8 mouse cellular contexts compared by ENCODE assay signal in the genomic region with DNA sequence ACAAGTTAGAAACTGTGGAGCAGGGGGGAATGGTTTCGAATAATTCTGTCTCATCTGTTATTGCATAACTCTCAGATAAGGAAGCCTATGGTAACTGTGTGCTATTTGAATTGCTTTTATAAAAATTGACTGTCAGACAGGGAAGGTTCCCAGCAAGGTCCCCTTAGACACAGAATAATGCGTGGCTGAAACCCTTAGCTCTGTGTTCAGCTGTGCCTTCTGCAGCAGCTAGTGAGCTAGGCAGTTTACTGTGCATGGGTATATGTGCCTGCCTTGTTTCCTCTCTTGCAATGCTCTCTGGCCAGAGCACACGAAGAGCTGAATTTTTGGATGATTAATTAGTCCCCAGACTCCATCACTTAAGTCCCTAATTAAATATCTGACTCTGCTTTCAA. TPM values are rescaled to one million over a fixed set of nuclear protein-coding genes. Genes with fewer than 3 reads are reported as not detected.
A peak's percentile ranks its signal among the peaks of the same experiment; 100 is the strongest.
DNase-seq lines count a peak whose midpoint lies in the region; ATAC-seq and TF ChIP-seq lines count a peak whose summit lies in the region.

No protein-coding gene starts in this region.

- DNase-seq in embryo, embryonic 10 days (ENCODE audit: low spot score) = peak; percentile 16
- DNase-seq in embryo, embryonic 9.5 days (ENCODE audit: extremely low spot score) = no peak
- DNase-seq in liver, embryonic 14.5 days (ENCODE audit: low read depth in 3 of 3, low spot score in 3 of 3) = no peak
- no peak for DNase-seq in ovary, postnatal 10 days (ENCODE audit: low spot score)
- no peak for DNase-seq in layer of hippocampus, postnatal 25 days (ENCODE audit: extremely low spot score in 1 of 2, low spot score in 1 of 2)
- no peak for DNase-seq in gastrocnemius, adult 8-10 months (ENCODE audit: low spot score in 2 of 2)

- H3K27ac ChIP-seq in bone marrow macrophage, adult 2 months (ENCODE audit: insufficient read depth, low read depth, low read length) = no peak overlapping the region
- H3K27ac ChIP-seq in heart, embryonic 12.5 days (ENCODE audit: poor library complexity, severe bottlenecking) = peak overlapping the region; percentile 76
- no peak overlapping the region for H3K27ac ChIP-seq in liver, embryonic 14.5 days

- H3K27me3 ChIP-seq in heart, embryonic 12.5 days (replicated peaks) = no peaks in the 10 kb centered on the region
- no peaks in the 10 kb centered on the region for H3K27me3 ChIP-seq in liver, embryonic 14.5 days (ENCODE audit: control insufficient read depth, insufficient read depth, low read length)

- 28% methylated on average over 3 of the region's 3 CpGs for WGBS in heart, embryonic 12.5 days
- WGBS in liver, embryonic 14.5 days (ENCODE audit: insufficient replicate concordance) = 12% methylated on average over 3 of the region's 3 CpGs

- H3K4me1 ChIP-seq in bone marrow macrophage, adult 2 months (ENCODE audit: control insufficient read depth, insufficient read depth, low read length) = peaks cover 13% of the 10 kb centered on the region
- H3K4me1 ChIP-seq in heart, embryonic 12.5 days (replicated peaks) = peaks cover 28% of the 10 kb centered on the region
- H3K4me1 ChIP-seq in liver, embryonic 14.5 days (replicated peaks; ENCODE audit: control insufficient read depth in 2 of 2, insufficient read depth in 2 of 2, low read length in 1 of 2) = peaks cover 0 to 12% of the 10 kb centered on the region in 2 experiments; a peak in 2 of 4 replicates

- peaks cover 3% of the 10 kb centered on the region; the same call in 1 of the 2 replicates for H3K36me3 ChIP-seq in heart, embryonic 12.5 days
- H3K36me3 ChIP-seq in liver, embryonic 14.5 days (replicated peaks; ENCODE audit: control insufficient read depth, insufficient read depth, low read depth) = no peaks in the 10 kb centered on the region

- H3K9me3 ChIP-seq in heart, embryonic 12.5 days (replicated peaks) = no peaks in the 10 kb centered on the region
- H3K9me3 ChIP-seq in liver, embryonic 14.5 days (ENCODE audit: control insufficient read depth, low read length) = no peaks in the 10 kb centered on the region

- peak overlapping the region; percentile 62 for H3K9ac ChIP-seq in heart, embryonic 12.5 days
- no peak overlapping the region for H3K9ac ChIP-seq in liver, embryonic 14.5 days (replicated peaks)

- no peak for ATAC-seq in heart, embryonic 12.5 days (ENCODE audit: insufficient number of reproducible peaks, low FRiP score)
- ATAC-seq in liver, embryonic 14.5 days (ENCODE audit: insufficient read depth) = no peak

- H3K4me2 ChIP-seq in heart, embryonic 12.5 days = peak overlapping the region; percentile 58
- peak overlapping the region; percentile 20; the same call in 1 of the 2 replicates for H3K4me2 ChIP-seq in liver, embryonic 14.5 days (ENCODE audit: low read depth)

- no peak for TF ChIP-seq POLR2A in bone marrow macrophage, adult 2 months (IDR thresholded peaks at IDR 0.05; ENCODE audit: borderline replicate concordance, low read depth, low read length)

- no peak for TF ChIP-seq CTCF in bone marrow macrophage, adult 2 months (IDR thresholded peaks at IDR 0.05; ENCODE audit: low read depth, low read length)
- TF ChIP-seq CTCF in liver, embryonic 14.5 days (IDR thresholded peaks at IDR 0.05; ENCODE audit: low read depth) = no peak

- H3K4me3 ChIP-seq in bone marrow macrophage, adult 2 months (ENCODE audit: insufficient read depth, low read length) = peak overlapping the region; percentile 39
- H3K4me3 ChIP-seq in heart, embryonic 12.5 days = peak overlapping the region; percentile 49
- no peak overlapping the region for H3K4me3 ChIP-seq in liver, embryonic 14.5 days (ENCODE audit: insufficient read depth in 1 of 2, low read depth in 2 of 2, low read length in 2 of 2)

- no peak for TF ChIP-seq EP300 in liver, embryonic 14.5 days (IDR thresholded peaks at IDR 0.05; ENCODE audit: low read depth)

RNA-seq across cellular contexts. Expression of a gene that starts 1.4 kb away (rescaled TPM):
- polyA plus RNA-seq in bone marrow macrophage, adult 2 months (2012; ENCODE audit: insufficient read depth, insufficient read length, missing spikeins) = 12.9 and 14.4 TPM in 2 replicates
- polyA plus RNA-seq in heart, embryonic 12.5 days (2016; fragmentation: Nextera tagmentation; extraction: Ambion mirVana) = 16.2 and 16.3 TPM in 2 replicates
- polyA plus RNA-seq in liver, embryonic 14.5 days (2012; rRNA removed) = 0.11 and 0.22 TPM in 2 replicates
- 0.18 and 0.39 TPM in 2 replicates for polyA plus RNA-seq in liver, embryonic 14.5 days (2014; fragmentation: Nextera tagmentation; extraction: Ambion mirVana)
- total RNA-seq in layer of hippocampus, postnatal 25 days (2021) = 10 to 100 TPM; 20.3 to 23.3 TPM
- total RNA-seq in gastrocnemius, adult 8-10 months (2022) = 10 to 100 TPM; 33.5 to 43.1 (median 41.2) TPM

Comparison
In these comparisons a context has a peak if more than half of its experiments do, and no peak if none do; other contexts are left out.
1. H3K4me3 ChIP-seq: peak in bone marrow macrophage, adult 2 months (single experiment) and heart, embryonic 12.5 days (single experiment); none in liver, embryonic 14.5 days (0 of 2).
2. RNA of a gene that starts 1.4 kb away (polyA plus RNA-seq): 16.2 to 16.3 TPM in heart, embryonic 12.5 days and 12.9 to 14.4 TPM in bone marrow macrophage, adult 2 months; 0.11 to 0.39 TPM in liver, embryonic 14.5 days; every median in the first group is over 10 times any median in the second.